Mouse (Mus musculus): ENCODE measurements around the gene Dst. TPM values are rescaled to one million over a fixed set of nuclear protein-coding genes. Genes with fewer than 3 reads are reported as not detected.

Gene Dst
- total RNA-seq, 2 experiments from 2014 or later = 0.37 to 0.71 TPM

- no peak for ATAC-seq (ENCODE audit: poor library complexity, severe bottlenecking)
Observed at GRCm38 (mm10) chr1:34312806-34313205, 404.8 kb downstream of the Dst start.

GRCm38 (mm10) chr1:34315381-34315780 lies 407.4 kb downstream of the Dst start:
- ATAC-seq (ENCODE audit: poor library complexity, severe bottlenecking) = no peak

- no peak for ATAC-seq (ENCODE audit: poor library complexity, severe bottlenecking)
Observed at GRCm38 (mm10) chr1:34324255-34324654, 416.2 kb downstream of the Dst start.

- no peak for ATAC-seq (ENCODE audit: poor library complexity, severe bottlenecking)
Observed at GRCm38 (mm10) chr1:34328606-34329005, 420.6 kb downstream of the Dst start.

GRCm38 (mm10) chr1:34331767-34332166 lies 423.7 kb downstream of the Dst start:
- no peak for ATAC-seq (ENCODE audit: poor library complexity, severe bottlenecking)

Other genes starting within 250 kb of the Dst start
- gene Prim2, start 238.4 kb upstream of the Dst start, total RNA-seq (2015) = 35.7 and 45.3 TPM in 2 replicates
- gene Prim2, start 238.4 kb upstream of the Dst start, total RNA-seq (2017) = 48.3 and 51.7 TPM in 2 replicates
- 2.8 and 3.1 TPM in 2 replicates for gene Rab23, start 188.3 kb upstream of the Dst start, total RNA-seq (2015)
- 1.7 and 3.0 TPM in 2 replicates for gene Rab23, start 188.3 kb upstream of the Dst start, total RNA-seq (2017)
- 0.49 and 2.1 TPM in 2 replicates for gene Bag2, start 150.4 kb upstream of the Dst start, total RNA-seq (2015)
- 1.2 and 1.3 TPM in 2 replicates for gene Bag2, start 150.4 kb upstream of the Dst start, total RNA-seq (2017)
- 28.5 and 29.6 TPM in 2 replicates for gene Zfp451, start 93.6 kb upstream of the Dst start, total RNA-seq (2015)
- 15.4 and 16.1 TPM in 2 replicates for gene Zfp451, start 93.6 kb upstream of the Dst start, total RNA-seq (2017)
- gene Bend6, start 409 bp upstream of the Dst start, total RNA-seq (2015) = not detected in 2 replicates
- 0.77 TPM in 1 of 2 replicates, not detected in the other for gene Bend6, start 409 bp upstream of the Dst start, total RNA-seq (2017)

All from megakaryocyte, adult 5-6 weeks (primary cell).